Mouse (Mus musculus) kidney, adult 2 months (tissue): Measurements from ENCODE around the gene Lypd4. TPM values are rescaled to one million over a fixed set of nuclear protein-coding genes. Genes with fewer than 3 reads are reported as not detected.
"Not testable (repeated sequence)": the region's sequence is repeated elsewhere in the genome, so short reads cannot be mapped to it uniquely, and the experiment has no call there.

Source experiments
- DNase-seq: peaks from one replicate; pipeline ENCODE4 v3.0.0; 2021
- H3K27ac ChIP-seq: fragments of 200-500 bp; 2 replicates; pipeline ENCODE4 v1.5.1; 2012; ENCODE audit warnings: low read depth, low read length, control low read depth, inconsistent platforms; ENCODE audit not compliant: insufficient read depth
- H3K27me3 ChIP-seq: fragments of 200-500 bp; replicated peaks from 2 replicates; pipeline ENCODE4 v1.6.1; 2012; ENCODE audit warnings: mild to moderate bottlenecking, moderate library complexity, low read length, inconsistent platforms; ENCODE audit not compliant: control insufficient read depth, insufficient read depth
- H3K36me3 ChIP-seq: fragments of 200-500 bp; 2 replicates; pipeline ENCODE4 v1.6.1; 2012; ENCODE audit warnings: mild to moderate bottlenecking, moderate library complexity, low read length, inconsistent platforms; ENCODE audit not compliant: control insufficient read depth, insufficient read depth
- H3K4me1 ChIP-seq: fragments of 200-500 bp; 2 replicates; pipeline ENCODE4 v1.6.1; 2011; ENCODE audit warnings: low read length; ENCODE audit not compliant: control insufficient read depth, insufficient read depth
- H3K4me3 ChIP-seq: fragments of 200-500 bp; 2 replicates; pipeline ENCODE4 v1.5.1; 2011; ENCODE audit warnings: mild to moderate bottlenecking, low read depth, low read length, control low read depth; ENCODE audit not compliant: insufficient read depth
- CTCF ChIP-seq: fragments of 200-500 bp; conservative IDR thresholded peaks from 2 replicates; pipeline ENCODE4 v1.5.1; 2011; ENCODE audit warnings: low read depth, mild to moderate bottlenecking, control low read depth, low read length, moderate library complexity, mixed read lengths; ENCODE audit not compliant: insufficient read depth, insufficient read length
- POLR2A ChIP-seq: fragments of 200-500 bp; IDR thresholded peaks from one replicate; pipeline ENCODE4 v1.6.1; 2011; ENCODE audit warnings: low read depth, low read length, control low read depth
- WGBS: fragments of 180-500 bp; shearing (Covaris S2); methylation state at CpG from one replicate; pipeline ENCODE4 v1.1.7; 2018; 5-methylcytosine and 5-hydroxymethylcytosine counted together
- polyA plus RNA-seq: library from polyadenylated mRNA; depleted of rRNA; stranded (reverse); fragments of >200 nt; gene quantifications from 2 replicates; pipeline ENCODE4 v1.2.3, GENCODE M21; 2012

Gene Lypd4
- polyA plus RNA-seq, 1 experiment = 0.14 TPM

DNA sequence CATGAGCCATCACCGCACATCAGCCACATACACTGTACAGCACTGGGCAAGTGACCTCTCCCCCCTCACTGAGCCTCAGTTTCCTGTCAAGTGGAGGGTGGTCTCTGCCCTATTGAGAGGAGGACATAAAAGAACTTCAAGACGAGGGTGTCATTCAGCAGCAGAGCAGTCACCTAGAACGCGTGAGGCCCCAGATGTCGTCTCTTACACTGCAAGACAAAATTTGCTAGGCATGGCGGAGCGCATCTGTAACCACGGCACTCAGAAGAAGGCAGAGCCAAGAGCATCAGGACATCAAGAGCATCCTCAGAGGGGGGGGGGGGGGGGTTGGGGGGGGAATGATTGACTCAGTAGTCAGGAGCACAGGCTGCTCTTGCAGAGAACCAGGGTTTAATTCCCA, 26.5 kb upstream of the Lypd4 start:
- 69% methylated on average over 8 of the region's 8 CpGs for WGBS

DNA sequence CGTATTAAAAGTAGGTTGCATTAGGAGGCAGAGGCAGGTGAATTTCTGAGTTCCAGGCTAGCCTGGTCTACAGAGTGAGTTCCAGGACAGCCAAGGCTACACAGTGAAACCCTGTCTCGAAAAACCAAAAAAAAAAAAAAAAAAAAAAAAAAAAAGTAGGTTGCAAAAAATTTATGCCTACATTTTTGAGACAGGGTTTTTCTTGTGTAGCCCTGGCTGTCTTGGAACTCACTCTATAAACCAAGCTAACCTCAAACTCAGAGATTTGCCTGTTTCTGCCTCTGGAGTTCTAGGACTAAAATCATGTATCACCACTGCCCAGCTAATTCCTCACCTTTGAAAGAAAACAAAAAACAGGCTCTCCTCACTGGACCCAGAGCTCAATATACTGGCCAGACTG, 26.0 kb upstream of the Lypd4 start:
- not testable (repeated sequence) for DNase-seq, H3K27me3 ChIP-seq, H3K27ac ChIP-seq, H3K4me3 ChIP-seq, H3K4me1 ChIP-seq, H3K36me3 ChIP-seq
- WGBS = 81% methylated on average over 2 of the region's 2 CpGs

More for the DNA sequence above, 26.5 kb upstream of the Lypd4 start:
- Histone ChIP-seq H3K27ac (no peak overlapping the region), H3K4me3 (no peak overlapping the region), H3K27me3 (no peaks in the 10 kb centered on the region), H3K4me1 (no peaks in the 10 kb centered on the region), H3K36me3 (no peaks in the 10 kb centered on the region)
- TF ChIP-seq CTCF (no peak), POLR2A (no peak)
- no peak for DNase-seq

DNA sequence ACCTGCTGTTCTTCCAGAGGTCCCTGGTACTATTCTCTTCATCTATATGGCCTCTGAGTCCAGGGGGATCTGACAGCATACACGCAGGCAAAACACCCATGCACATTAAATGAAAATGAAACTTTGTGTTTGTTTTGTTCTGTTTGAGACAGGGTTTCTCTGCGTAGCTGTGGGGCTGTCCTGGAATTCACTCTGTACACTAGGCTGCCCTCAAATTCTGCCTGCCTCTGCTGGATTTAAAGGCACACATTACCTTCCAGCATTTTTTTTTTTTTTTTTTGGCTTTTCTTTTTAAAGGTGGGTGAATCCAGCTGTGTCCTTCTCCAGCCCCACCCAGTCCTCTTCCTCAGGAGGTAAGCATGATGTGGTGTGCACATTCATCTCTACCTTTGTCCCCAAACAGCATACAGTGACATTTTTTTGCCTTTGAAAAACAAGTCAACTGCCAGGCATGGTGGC, 22.4 kb upstream of the Lypd4 start:
- Histone ChIP-seq H3K27me3 (no peaks in the 10 kb centered on the region), H3K36me3 (no peaks in the 10 kb centered on the region; the same call in 1 of the 2 replicates), H3K27ac (no peak overlapping the region), H3K4me3 (no peak overlapping the region), H3K4me1 (peaks cover 14% of the 10 kb centered on the region)
- TF ChIP-seq CTCF (no peak), POLR2A (no peak)
- 58% methylated on average over 2 of the region's 2 CpGs for WGBS
- DNase-seq = no peak

DNA sequence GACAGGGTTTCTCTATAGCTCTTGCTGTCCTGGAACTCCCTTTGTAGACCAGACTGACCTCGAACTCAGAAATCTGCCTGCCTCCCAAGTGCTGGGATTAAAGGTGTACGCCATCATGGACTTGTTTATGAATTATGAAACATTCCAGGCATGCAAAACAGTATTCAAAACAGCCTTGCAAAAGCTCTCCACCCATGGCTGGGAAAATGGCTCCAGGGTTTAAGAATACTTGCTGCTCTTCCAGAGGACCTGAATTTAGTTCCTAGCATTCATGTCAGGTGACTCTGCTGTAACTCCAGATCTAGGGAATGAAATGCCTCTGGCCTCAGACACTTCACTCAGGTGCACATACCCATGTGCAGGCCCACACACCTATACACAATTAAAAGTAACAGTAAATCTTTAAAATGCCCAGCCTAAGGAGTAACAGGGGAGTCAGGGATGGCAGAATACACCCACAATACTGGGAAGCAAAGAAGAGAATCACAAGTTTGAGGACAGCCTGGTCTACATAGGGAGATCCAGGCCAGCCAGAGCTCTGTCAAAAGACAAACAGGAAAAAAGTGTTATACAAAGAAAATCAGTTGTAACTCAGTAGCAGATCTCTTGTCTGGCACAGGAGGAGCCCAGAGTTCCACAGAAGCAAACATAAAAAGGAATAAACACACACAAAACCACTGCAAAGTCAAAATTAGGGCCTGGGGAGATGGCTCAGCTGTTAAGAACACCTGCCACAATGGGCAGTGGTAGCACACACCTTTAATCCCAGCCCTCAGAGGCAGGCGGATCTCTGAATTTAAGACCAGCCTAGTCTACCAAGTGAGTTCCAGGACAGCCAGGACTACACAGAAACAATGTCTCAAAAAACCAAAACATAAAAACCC, 21.7 kb upstream of the Lypd4 start:
- WGBS = 72% methylated on average over 3 of the region's 3 CpGs

DNA sequence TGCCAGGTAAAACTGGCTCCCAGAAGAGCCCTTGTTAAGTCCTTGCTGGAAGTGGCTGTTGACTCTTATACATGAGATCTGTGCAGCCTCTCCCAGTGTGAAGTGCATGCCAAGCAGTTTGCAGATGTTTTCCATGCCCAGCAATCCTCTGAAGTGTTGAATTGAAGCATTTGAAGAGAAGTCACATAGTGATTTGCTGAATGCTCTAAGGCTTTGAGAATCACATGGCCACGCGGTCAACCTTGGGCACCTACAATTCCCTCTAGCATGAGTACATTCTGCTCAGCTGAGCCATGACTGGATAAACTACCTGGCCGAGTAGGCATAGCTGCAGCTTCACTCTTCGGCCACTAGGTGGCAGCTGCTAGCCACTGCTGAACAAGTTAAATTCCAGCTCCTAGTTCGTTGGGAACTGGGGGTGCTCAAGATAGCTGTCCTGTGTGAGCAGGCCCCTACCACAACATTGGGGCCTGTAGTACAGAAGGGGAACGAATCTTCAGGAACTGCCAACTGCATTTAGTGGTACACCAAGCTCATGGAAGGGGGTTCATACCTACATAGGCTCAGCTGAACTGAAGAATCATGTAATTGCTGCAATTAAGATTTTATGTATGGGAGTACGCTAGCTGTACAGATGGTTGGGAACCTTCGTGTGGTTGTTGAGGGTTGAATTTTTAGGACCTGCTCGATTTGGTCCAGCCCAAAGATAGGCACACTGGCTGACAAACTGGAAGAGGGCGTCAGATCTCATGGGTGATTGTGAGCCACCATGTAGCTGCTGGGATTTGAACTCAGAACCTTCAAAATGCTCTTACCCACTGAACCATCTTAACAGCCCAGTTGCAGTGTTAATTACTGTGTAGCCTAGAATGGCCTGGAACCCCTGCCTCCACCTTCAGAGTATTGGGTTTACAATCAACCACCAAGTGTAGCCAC, 20.8 kb upstream of the Lypd4 start:
- DNase-seq = peak; percentile 76
- Histone ChIP-seq H3K4me1 (peaks cover 24% of the 10 kb centered on the region), H3K27ac (no peak overlapping the region), H3K4me3 (no peak overlapping the region), H3K27me3 (no peaks in the 10 kb centered on the region), H3K36me3 (no peaks in the 10 kb centered on the region; the same call in 1 of the 2 replicates)
- WGBS = 28% methylated on average over 10 of the region's 10 CpGs
- TF ChIP-seq CTCF (peak; percentile 99), POLR2A (no peak)

More for the DNA sequence above, 21.7 kb upstream of the Lypd4 start:
- H3K27ac ChIP-seq = no peak overlapping the region
- no peaks in the 10 kb centered on the region; the same call in 1 of the 2 replicates for H3K36me3 ChIP-seq
- TF ChIP-seq POLR2A = no peak
- H3K27me3 ChIP-seq = no peaks in the 10 kb centered on the region
- H3K4me1 ChIP-seq = peaks cover 18% of the 10 kb centered on the region
- no peak overlapping the region for H3K4me3 ChIP-seq
- no peak for DNase-seq

DNA sequence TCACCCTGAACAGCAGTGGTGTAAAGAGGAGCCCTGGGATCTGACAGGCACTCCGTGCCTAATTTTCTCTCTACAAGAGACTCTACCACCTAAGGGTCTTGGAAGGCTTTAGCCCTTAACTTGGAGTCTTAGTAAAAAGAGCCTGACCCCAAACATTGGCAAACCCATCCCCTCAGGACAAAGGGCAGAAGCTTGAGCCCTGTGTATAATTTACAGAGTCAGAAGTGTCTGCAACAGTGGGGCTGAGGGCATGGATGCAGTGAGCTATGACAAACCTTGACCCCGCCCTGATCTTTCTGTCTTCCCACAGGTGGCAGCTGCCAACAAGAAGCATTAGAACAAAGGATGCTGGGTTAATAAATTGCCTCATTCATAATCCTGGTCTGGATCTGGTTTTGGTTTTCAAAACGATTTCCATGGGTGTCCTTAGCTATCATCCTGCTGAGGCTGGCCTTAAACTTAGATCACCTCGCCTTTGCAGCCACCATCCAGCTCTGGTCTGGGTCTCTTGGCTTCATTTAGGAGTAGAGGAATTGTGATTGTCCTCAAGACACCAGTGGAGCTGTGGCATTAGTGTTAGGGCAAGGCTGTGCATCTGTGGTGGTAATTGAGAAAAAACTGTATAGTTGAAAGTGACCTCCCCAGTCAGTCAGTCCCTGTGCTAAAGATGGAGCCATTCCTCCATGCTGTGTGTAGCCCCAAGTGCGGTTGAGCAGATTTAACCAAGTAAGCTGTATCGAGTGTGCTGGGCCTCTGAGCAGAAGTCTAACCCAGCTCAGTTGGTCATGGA, 19.9 kb upstream of the Lypd4 start:
- no peak for TF ChIP-seq CTCF
- no peak for TF ChIP-seq POLR2A
- no peaks in the 10 kb centered on the region for H3K27me3 ChIP-seq
- peak; percentile 93 for DNase-seq
- WGBS = 42% methylated on average over 6 of the region's 6 CpGs
- H3K36me3 ChIP-seq = no peaks in the 10 kb centered on the region; the same call in 1 of the 2 replicates
- H3K27ac ChIP-seq = peak overlapping the region; percentile 62; the same call in 1 of the 2 replicates
- H3K4me3 ChIP-seq = no peak overlapping the region
- H3K4me1 ChIP-seq = peaks cover 24% of the 10 kb centered on the region
